Mouse (Mus musculus) lung, embryonic 15.5 days (tissue): ENCODE measurements around the gene Golph3l. TPM values are rescaled to one million over a fixed set of nuclear protein-coding genes. Genes with fewer than 3 reads are reported as not detected.

ENCODE experiments used
- ATAC-seq: fragments of 200-750 bp; cut with Nextera tagmentation; 2 replicates; pipeline ENCODE4 v1.8.0; 2017; ENCODE audit warnings: moderate number of reproducible peaks, borderline replicate concordance; ENCODE audit not compliant: low FRiP score, low TSS enrichment; ENCODE audit errors: extremely low read depth
- H3K27ac ChIP-seq: fragments of 300-500 bp; sonication (generic); 2 replicates; pipeline ENCODE4 v1.5.1; 2015; ENCODE audit warnings: moderate library complexity, mild to moderate bottlenecking, inconsistent platforms
- H3K27me3 ChIP-seq: fragments of 300-500 bp; sonication (generic); 2 replicates; pipeline ENCODE4 v1.6.1; 2015; ENCODE audit warnings: inconsistent platforms
- H3K36me3 ChIP-seq: fragments of 300-500 bp; sonication (generic); 2 replicates; pipeline ENCODE4 v1.6.1; 2015; ENCODE audit warnings: inconsistent platforms
- H3K4me1 ChIP-seq: fragments of 300-500 bp; sonication (generic); 2 replicates; pipeline ENCODE4 v1.6.1; 2015; ENCODE audit warnings: inconsistent platforms
- H3K4me2 ChIP-seq: fragments of 300-500 bp; sonication (generic); 2 replicates; pipeline ENCODE4 v1.6.1; 2015; ENCODE audit warnings: inconsistent platforms, mild to moderate bottlenecking, moderate library complexity
- H3K4me3 ChIP-seq: fragments of 300-500 bp; sonication (generic); 2 replicates; pipeline ENCODE4 v1.5.1; 2015; ENCODE audit warnings: mild to moderate bottlenecking, inconsistent platforms
- H3K9ac ChIP-seq: fragments of 300-500 bp; sonication (generic); 2 replicates; pipeline ENCODE4 v1.6.1; 2015; ENCODE audit warnings: inconsistent platforms
- H3K9me3 ChIP-seq: fragments of 300-500 bp; sonication (generic); 2 replicates; pipeline ENCODE4 v1.6.1; 2016; ENCODE audit warnings: inconsistent platforms
- whole genome bisulfite sequencing: fragments of 180-500 bp; shearing (Covaris S2); methylation state at CpG from one replicate; pipeline ENCODE4 v1.1.7; 2015; 5-methylcytosine and 5-hydroxymethylcytosine counted together
- polyA plus RNA-seq: library from polyadenylated mRNA; unstranded; fragments of >200 nt; fragmentation: Nextera tagmentation; extraction: Ambion mirVana; gene quantifications from 2 replicates; pipeline ENCODE4 v1.2.1, GENCODE M21; 2015

The Golph3l gene
- polyA plus RNA-seq, 1 experiment from 2014 or later = 33.6 TPM

- ATAC-seq = peak; percentile 99
- peak within 1 kb of the TSS; percentile 93 for H3K27ac ChIP-seq
- no peaks in the 10 kb centered on the region for H3K27me3 ChIP-seq
- peak within 1 kb of the TSS; percentile 70 for H3K4me2 ChIP-seq
- peak within 1 kb of the TSS; percentile 52 for H3K9ac ChIP-seq
- H3K4me3 ChIP-seq = peak within 1 kb of the TSS; percentile 62
- under 1% methylated on average over 44 of the region's 44 CpGs for WGBS
- H3K9me3 ChIP-seq = no peaks in the 10 kb centered on the region
- peaks cover 8% of the 10 kb centered on the region for H3K4me1 ChIP-seq
- peaks cover 40% of the 10 kb centered on the region for H3K36me3 ChIP-seq
Observed at GRCm38 (mm10) chr3:95624628-95625503, 36.1 kb downstream of the Golph3l start, which contains the start of gene Ensa. Ensa (plus strand) TSS chr3:95624993.

GRCm38 (mm10) chr3:95627763-95628162 is 39.0 kb downstream of the Golph3l start:
- 83% methylated on average over 5 of the region's 5 CpGs for WGBS
- no peak for ATAC-seq
- Histone ChIP-seq H3K4me2 (no peak overlapping the region), H3K4me1 (peaks cover 8% of the 10 kb centered on the region), H3K4me3 (no peak overlapping the region), H3K27ac (no peak overlapping the region), H3K27me3 (no peaks in the 10 kb centered on the region), H3K36me3 (peaks cover 56% of the 10 kb centered on the region), H3K9ac (no peak overlapping the region), H3K9me3 (no peaks in the 10 kb centered on the region)

- Histone ChIP-seq H3K4me3 (no peak overlapping the region), H3K9me3 (no peaks in the 10 kb centered on the region), H3K36me3 (peaks cover 68% of the 10 kb centered on the region), H3K9ac (no peak overlapping the region), H3K4me1 (peaks cover 8% of the 10 kb centered on the region), H3K27ac (no peak overlapping the region), H3K27me3 (no peaks in the 10 kb centered on the region), H3K4me2 (no peak overlapping the region)
- ATAC-seq = no peak
- 73% methylated on average over 4 of the region's 4 CpGs for WGBS
Observed at GRCm38 (mm10) chr3:95629755-95630154, 41.0 kb downstream of the Golph3l start.

GRCm38 (mm10) chr3:95630856-95631255 is 42.1 kb downstream of the Golph3l start:
- 73% methylated on average over 3 of the region's 3 CpGs for WGBS
- Histone ChIP-seq H3K27ac (no peak overlapping the region), H3K4me2 (no peak overlapping the region), H3K9ac (no peak overlapping the region), H3K9me3 (no peaks in the 10 kb centered on the region), H3K4me1 (peaks cover 5% of the 10 kb centered on the region), H3K4me3 (no peak overlapping the region), H3K36me3 (peaks cover 79% of the 10 kb centered on the region), H3K27me3 (no peaks in the 10 kb centered on the region)
- ATAC-seq = no peak

- no peak overlapping the region for H3K4me3 ChIP-seq
- peaks cover under 1% of the 10 kb centered on the region for H3K4me1 ChIP-seq
- no peaks in the 10 kb centered on the region for H3K27me3 ChIP-seq
- 60% methylated on average over 6 of the region's 6 CpGs for WGBS
- H3K9me3 ChIP-seq = no peaks in the 10 kb centered on the region
- no peak overlapping the region for H3K4me2 ChIP-seq
- ATAC-seq = no peak
- no peak overlapping the region for H3K9ac ChIP-seq
- H3K36me3 ChIP-seq = peaks cover 79% of the 10 kb centered on the region
- H3K27ac ChIP-seq = no peak overlapping the region
Observed at GRCm38 (mm10) chr3:95631304-95631703, 42.6 kb downstream of the Golph3l start.

- ATAC-seq = no peak
- Histone ChIP-seq H3K27me3 (no peaks in the 10 kb centered on the region), H3K4me3 (no peak overlapping the region), H3K9ac (no peak overlapping the region), H3K9me3 (no peaks in the 10 kb centered on the region), H3K4me2 (no peak overlapping the region), H3K27ac (no peak overlapping the region), H3K4me1 (no peaks in the 10 kb centered on the region), H3K36me3 (peaks cover 78% of the 10 kb centered on the region)
- 67% methylated on average over 12 of the region's 12 CpGs for WGBS
Observed at GRCm38 (mm10) chr3:95632648-95633588, 44.2 kb downstream of the Golph3l start.

- Histone ChIP-seq H3K4me1 (no peaks in the 10 kb centered on the region), H3K27ac (no peak overlapping the region), H3K4me3 (no peak overlapping the region), H3K9me3 (no peaks in the 10 kb centered on the region), H3K27me3 (no peaks in the 10 kb centered on the region), H3K36me3 (peaks cover 60% of the 10 kb centered on the region), H3K4me2 (no peak overlapping the region), H3K9ac (no peak overlapping the region)
- ATAC-seq = no peak
- WGBS = 66% methylated on average over 4 of the region's 4 CpGs
Observed at GRCm38 (mm10) chr3:95635636-95636035, 46.9 kb downstream of the Golph3l start.

GRCm38 (mm10) chr3:95636072-95636471 is 47.3 kb downstream of the Golph3l start:
- 55% methylated on average over 4 of the region's 4 CpGs for WGBS
- no peak for ATAC-seq
- no peak overlapping the region for H3K27ac ChIP-seq

GRCm38 (mm10) chr3:95639694-95640093 is 51.0 kb downstream of the Golph3l start:
- Histone ChIP-seq H3K36me3 (peaks cover 31% of the 10 kb centered on the region), H3K9me3 (no peaks in the 10 kb centered on the region), H3K4me1 (no peaks in the 10 kb centered on the region), H3K4me2 (no peak overlapping the region), H3K27me3 (no peaks in the 10 kb centered on the region), H3K9ac (no peak overlapping the region), H3K27ac (no peak overlapping the region), H3K4me3 (no peak overlapping the region)
- 79% methylated on average over 1 of the region's 1 CpGs for WGBS
- no peak for ATAC-seq

More at GRCm38 (mm10) chr3:95636072-95636471, 47.3 kb downstream of the Golph3l start:
- H3K36me3 ChIP-seq = peaks cover 56% of the 10 kb centered on the region
- no peaks in the 10 kb centered on the region for H3K4me1 ChIP-seq
- no peak overlapping the region for H3K4me2 ChIP-seq
- no peaks in the 10 kb centered on the region for H3K9me3 ChIP-seq
- H3K27me3 ChIP-seq = no peaks in the 10 kb centered on the region
- H3K4me3 ChIP-seq = no peak overlapping the region
- no peak overlapping the region for H3K9ac ChIP-seq

- Histone ChIP-seq H3K4me1 (no peaks in the 10 kb centered on the region), H3K4me3 (no peak overlapping the region), H3K4me2 (no peak overlapping the region), H3K9ac (no peak overlapping the region), H3K27ac (no peak overlapping the region), H3K9me3 (no peaks in the 10 kb centered on the region), H3K36me3 (0 out of 2 replicates have a peak, but pooled peaks cover 7% of the 10 kb centered on the region), H3K27me3 (no peaks in the 10 kb centered on the region)
- no peak for ATAC-seq
- WGBS = 67% methylated on average over 7 of the region's 7 CpGs
Observed at GRCm38 (mm10) chr3:95643097-95643496, 54.4 kb downstream of the Golph3l start.

- Histone ChIP-seq H3K9ac (no peak overlapping the region), H3K4me2 (no peak overlapping the region), H3K4me1 (peaks cover 5% of the 10 kb centered on the region), H3K4me3 (no peak overlapping the region), H3K9me3 (no peaks in the 10 kb centered on the region), H3K27me3 (no peaks in the 10 kb centered on the region), H3K27ac (no peak overlapping the region), H3K36me3 (no peaks in the 10 kb centered on the region)
- WGBS = 59% methylated on average over 10 of the region's 10 CpGs
- no peak for ATAC-seq
Observed at GRCm38 (mm10) chr3:95645313-95646235, 56.8 kb downstream of the Golph3l start.
